Mouse (Mus musculus) left cerebral cortex, adult 6 months (tissue): ENCODE measurements around the gene Tmem38b. TPM values are rescaled to one million over a fixed set of nuclear protein-coding genes. Genes with fewer than 3 reads are reported as not detected.

Experiments
- long read RNA-seq, 2 experiments: library from polyadenylated mRNA; unstranded; transcript quantifications; one replicate each; pipeline ENCODE4 v2.0.0; 2019 to 2020
- polyA plus RNA-seq: library from polyadenylated mRNA; unstranded; fragments of <200 nt; fragmentation: Nextera tagmentation; gene quantifications from 2 replicates; pipeline ENCODE4 v1.2.3, GENCODE M21; 2021

The Tmem38b gene
- 7.9 and 8.1 TPM in 2 replicates for polyA plus RNA-seq
- long read RNA-seq, experiment 1, transcript Tmem38b-201 (6 exons, 2,862 nt) = major isoform, 36 of 44 reads
- long read RNA-seq, experiment 1, partial matches to known transcripts = 0 of 44 reads
- long read RNA-seq, experiment 1, other reads (novel, unspliced or antisense) = 8 of 44 reads
- long read RNA-seq, experiment 2, transcript Tmem38b-201 (6 exons, 2,862 nt) = major isoform, 15 of 19 reads
- long read RNA-seq, experiment 2, partial matches to known transcripts = 0 of 19 reads
- long read RNA-seq, experiment 2, other reads (novel, unspliced or antisense) = 4 of 19 reads

GRCm38 (mm10) chr4:53825821-53826605 is at the start of gene Tmem38b:
TSS of gene Tmem38b (plus strand) at chr4:53826045.

Other genes with a start within 250 kb of the Tmem38b start
- 4.2 and 5.1 TPM in 2 replicates for gene Fsd1l, start 194.6 kb upstream of the Tmem38b start, polyA plus RNA-seq
- 12.0 and 13.2 TPM in 2 replicates for gene Fktn, start 112.0 kb upstream of the Tmem38b start, polyA plus RNA-seq
- gene Tal2, start 46.3 kb upstream of the Tmem38b start, polyA plus RNA-seq = 0.04 TPM in 1 of 2 replicates, not detected in the other